Mouse (Mus musculus) G1E (cell line): ENCODE measurements around the gene Rfx4.

Experiments used
- CTCF ChIP-seq: IDR thresholded peaks from 2 replicates; pipeline ENCODE4 v1.5.1; 2012; ENCODE audit warnings: low read depth, low read length, inconsistent platforms, mixed read lengths
- POLR2AphosphoS5 ChIP-seq: IDR thresholded peaks from 2 replicates; pipeline ENCODE4 v1.6.1; 2012; ENCODE audit warnings: low read depth, low read length, inconsistent platforms; ENCODE audit not compliant: insufficient replicate concordance

GRCm38 (mm10) chr10:84759511-84760117, 3.8 kb downstream of the Rfx4 start:
- no peak for TF ChIP-seq CTCF
- TF ChIP-seq POLR2AphosphoS5 = no peak
